Mouse (Mus musculus): ENCODE results near the gene Trim62.

GRCm38 (mm10) chr4:128918187-128918586 is 34.8 kb downstream of the Trim62 start:
- TF ChIP-seq CTCF (IDR thresholded peaks at IDR 0.05; ENCODE audit: extremely low read depth, insufficient read depth, low read length) (no peak), POLR2A (IDR thresholded peaks at IDR 0.05; ENCODE audit: extremely low read depth, insufficient read depth, low read length) (no peak)
